13 mouse cellular contexts compared by ENCODE assay signal in the genomic region with DNA sequence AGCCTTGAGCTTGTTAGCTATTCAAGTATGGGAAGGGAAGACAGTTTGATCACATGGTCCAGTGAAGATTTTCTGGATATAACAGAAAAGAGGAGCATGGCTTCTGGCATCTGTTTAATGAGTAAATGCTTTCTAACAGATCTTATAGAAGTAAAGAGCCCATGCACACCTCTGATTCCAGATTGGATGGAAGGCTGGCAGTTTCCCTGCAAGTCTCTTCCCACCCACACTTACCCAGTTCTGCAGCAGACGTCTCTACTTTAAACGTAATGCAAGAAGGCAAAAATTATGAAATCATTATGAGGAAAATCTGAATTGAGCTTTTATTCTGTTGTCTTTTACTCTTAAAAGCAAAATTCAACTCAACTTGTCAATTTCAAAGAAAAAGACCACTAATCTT.
"Had no signal": no experiment of that assay in that cellular context is flagged by ENCODE, and none has a peak within 500 bp of the region (broad histone marks: within the 10 kb centered on the region; RNA-seq: fewer than 3 reads in every experiment).

No protein-coding gene starts in this region.

- DNase-seq: kidney, adult 11 months; kidney, adult 9 months; kidney, postnatal 14 days; kidney, postnatal 4 days; liver; liver, embryonic 13.5 days; lung, adult 2 months; lung, postnatal 14 days; lung, postnatal 4 days; midbrain, embryonic 14.5 days; spleen, adult 18-20 months; thymus, adult 18-20 months; thymus, postnatal 4 days had no signal
